Mouse (Mus musculus): Measurements from ENCODE around the gene Abi3bp.
A peak's percentile ranks its signal among the peaks of the same experiment; 100 is the strongest.

Abi3bp gene

DNA sequence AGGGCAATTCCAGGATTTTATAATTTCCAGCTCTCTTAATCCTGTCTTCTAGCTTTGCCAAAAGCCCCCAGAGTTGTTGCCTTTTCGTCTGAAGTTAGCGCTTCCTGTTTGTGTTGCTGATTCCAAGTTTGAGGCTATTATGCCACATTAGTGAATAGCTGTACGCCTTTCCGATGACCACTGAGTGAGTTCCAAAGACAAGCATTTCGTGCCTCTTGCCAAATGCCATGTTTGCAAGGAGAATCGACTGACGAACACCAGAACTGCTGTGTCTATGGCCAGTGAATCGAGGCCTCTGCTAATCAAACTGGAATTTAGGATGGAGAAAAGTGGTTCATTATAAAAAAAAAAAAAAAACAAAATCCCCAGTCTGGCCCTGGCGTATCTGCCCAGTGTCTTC lies 40.3 kb downstream of the Abi3bp start:
- no peak for DNase-seq

DNA sequence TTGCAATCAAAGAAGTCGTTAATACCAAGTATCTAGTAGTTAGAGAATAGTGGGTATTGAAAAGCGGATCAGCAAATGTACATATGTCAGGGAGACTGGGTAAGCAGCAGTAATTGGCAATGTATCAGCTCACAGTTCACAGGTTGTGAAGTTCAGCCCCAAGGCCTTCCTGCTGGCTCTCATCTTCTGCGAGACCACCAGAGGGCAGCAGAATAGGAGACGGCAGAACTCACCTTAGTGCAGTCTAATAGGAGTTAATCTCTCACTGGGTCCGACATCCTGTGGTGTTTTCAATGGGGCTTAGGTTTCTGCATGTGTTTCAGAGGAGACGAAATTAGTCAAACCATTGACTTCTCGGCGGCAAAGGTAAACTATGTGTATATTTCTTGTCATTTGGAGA lies 46.7 kb downstream of the Abi3bp start:
- no peak for DNase-seq

DNA sequence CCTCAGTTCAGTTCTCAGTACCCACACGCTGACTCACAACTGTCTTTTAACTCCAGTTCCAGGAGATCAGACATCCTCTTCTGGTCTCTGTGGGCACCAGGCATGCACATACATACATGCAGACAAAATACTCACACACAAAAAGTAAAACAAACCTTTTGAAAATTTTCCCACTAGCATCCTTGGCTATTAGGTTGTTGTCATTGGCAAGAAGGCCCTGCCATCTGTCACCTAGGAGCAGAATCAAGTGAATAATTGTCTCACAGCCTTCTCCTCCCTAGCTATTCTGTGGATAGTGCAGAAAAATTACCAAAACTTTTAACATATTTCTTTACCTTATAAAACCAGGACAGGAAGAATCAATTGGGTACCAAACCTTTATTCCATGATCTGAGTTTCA lies 48.8 kb downstream of the Abi3bp start:
- DNase-seq = no peak

DNA sequence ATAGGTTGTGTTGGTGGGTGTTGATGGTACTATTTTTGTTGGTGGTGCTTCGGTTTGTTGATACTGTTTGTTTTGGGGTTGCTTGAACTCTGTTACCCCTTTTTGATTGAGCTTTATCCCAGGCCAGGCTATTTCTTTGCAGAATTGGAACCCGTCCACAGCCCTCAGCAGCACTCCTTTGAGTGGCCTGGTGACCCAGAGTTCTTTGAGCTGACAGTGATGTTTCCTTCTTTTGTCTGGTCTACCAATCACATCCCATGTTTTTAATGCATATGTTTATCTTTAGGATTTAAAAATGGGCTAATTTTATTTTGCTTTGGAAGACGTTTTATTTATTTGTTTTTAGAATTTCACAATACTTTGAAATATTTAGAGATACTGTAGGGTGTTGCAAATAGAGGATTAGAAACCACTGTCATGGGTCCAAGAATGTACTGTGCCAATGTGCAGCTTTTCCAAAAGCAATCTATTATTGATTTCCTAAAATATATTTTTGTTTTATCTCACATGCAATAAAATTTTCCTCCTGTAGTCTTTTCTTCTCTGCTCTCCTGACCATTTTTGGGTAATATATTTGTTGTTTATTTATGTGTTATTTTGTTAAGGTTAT lies 50.5 kb downstream of the Abi3bp start:
- DNase-seq = no peak

DNA sequence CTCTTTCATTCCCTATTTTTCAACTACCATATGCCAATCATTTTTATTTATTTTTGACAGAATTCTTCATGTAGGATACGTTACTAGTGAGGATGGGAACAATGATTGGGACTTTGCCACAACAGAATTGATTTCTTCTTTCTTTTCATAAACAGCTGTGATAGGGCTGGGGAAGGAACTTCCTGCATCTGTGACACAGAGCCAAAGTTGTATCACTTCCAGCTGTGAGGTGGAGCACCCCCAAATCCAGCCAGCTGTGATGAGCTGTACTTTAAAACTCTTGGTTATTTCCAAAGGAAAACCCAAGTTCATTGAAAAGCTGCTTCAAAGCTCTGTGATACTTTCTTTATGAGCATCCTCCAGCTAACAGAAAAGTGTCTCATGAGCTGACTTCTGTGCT lies 101.9 kb downstream of the Abi3bp start:
- peak; percentile 3 for DNase-seq

DNA sequence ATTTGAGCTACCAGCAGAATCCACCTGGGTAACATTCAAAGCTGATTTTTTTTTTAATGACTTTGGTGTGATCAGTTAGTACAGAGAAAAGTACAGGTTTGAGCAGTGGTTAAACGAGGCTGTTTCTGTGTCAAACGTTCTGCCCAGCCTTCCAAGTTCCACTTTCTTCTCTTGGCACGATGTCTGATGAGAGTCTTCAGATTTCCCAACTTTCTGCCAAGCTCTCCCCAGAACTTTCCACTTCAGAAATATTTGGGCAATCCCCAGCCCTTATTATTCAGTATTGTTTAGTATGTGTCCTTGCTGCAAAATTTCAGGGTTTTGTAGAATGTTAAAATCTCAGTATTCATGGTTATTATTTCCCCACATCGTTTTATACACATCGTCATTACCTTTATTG lies 115.9 kb downstream of the Abi3bp start:
- no peak for DNase-seq

DNA sequence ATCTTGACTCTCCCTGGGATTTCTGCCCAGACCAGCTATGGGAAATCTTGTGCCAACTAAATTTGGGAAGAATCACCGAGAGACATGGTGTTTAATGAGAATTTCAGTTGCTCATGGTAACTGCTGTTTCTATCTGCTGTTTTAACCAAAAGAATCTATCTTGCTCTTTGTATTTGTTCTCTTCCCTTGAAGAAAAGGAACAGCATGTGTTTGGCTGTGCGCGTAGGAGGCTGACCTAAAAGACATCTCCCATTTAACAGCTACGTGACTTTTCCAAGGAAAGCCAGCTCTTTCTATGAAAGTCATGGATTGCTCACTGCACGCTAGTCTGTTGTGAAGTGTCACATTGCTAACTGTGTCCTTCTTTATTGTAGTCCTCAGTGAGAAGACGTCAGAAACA lies 117.2 kb downstream of the Abi3bp start:
- DNase-seq = no peak

DNA sequence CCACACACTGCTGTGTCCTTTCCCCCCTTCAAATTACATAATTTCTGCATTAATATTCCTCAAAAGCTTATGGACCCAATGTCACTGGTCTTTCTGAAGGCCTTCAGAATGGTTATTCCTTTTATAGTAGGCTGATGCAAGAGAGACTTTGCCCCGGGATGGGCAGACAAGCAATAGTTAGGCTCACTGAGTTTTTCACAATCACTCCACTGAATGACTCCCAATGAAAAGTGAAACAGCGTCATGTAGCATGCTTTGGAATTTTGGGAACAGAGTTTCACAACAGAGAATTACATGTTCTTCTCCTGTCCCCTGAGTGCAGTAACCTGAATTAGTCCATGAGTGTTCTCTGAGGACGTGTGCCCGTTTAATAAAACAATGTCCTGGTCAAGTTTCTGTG lies 120.7 kb downstream of the Abi3bp start:
- no peak for DNase-seq

DNA sequence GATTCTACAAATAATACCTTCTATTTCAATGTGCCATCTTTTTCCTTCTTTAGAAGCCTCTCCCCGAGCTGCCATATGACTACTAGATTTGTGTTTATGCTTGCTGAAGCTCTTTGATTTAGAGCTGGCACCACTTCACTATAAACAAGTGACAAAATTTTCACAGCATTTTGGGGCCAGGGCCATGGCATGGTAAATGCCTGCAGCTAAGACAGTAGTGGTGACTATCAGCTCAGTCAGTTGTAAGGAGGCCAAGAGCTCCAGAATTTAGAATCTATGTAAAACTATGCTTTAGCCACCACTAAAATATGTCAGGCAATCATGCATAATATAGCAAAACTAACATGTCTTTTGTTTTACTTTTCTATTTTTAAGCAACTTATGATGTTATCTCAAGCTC lies 124.7 kb downstream of the Abi3bp start:
- DNase-seq = no peak

DNA sequence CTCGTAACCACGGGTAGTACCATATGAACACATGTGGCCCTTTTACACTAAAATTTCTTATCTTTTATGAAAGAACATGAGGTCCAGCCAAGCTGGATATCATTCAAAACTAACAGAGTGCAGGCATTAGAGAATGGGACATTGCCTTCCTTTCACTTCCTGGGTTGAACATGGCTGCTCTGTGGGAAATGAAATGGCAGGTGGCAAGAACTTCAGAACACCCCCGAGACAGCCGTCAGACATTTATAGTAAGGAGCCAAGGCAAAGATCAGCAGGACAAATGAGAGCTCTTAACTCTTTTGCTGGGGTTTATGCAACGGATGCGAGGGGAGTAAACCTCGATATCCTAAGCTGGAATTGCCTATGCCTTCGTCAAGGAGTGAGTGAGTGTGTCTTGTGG lies 132.9 kb downstream of the Abi3bp start:
- no peak for DNase-seq

DNA sequence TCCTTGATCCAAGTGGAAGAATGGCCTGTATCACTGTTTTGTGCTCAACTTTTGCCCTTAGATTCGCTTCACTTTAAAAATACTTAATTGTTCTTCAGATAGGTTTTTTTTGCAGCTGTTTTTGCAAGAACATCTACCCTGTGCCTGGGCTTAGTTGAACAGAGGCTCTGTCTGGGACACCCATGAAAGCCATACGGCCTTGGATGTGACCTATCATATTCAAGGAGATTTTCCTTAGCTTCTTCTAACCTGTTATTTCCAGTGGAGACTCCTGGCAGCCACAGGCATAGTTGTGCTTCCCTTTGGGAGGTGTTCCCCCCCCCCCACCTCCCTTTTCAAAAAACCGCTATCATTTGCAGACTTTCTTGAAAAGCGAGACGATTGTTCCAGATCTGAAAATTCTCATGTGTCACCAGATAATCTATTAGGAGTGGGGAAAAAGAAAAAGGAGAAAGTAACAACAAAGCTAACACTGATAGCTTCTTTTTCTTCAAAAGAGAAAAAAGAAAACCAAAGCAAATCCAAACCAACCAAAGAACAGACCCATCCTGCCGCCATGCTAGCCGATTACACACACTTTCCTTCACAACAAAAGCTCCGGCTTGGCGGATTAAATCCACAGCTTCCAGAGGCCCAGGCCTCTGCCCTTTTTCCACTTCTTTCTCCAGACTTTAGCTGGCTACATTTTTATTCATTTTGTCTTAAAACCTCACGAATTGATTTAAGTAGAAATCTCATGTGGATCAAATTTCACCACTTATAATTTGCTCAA lies 133.6 kb downstream of the Abi3bp start:
- DNase-seq = no peak

DNA sequence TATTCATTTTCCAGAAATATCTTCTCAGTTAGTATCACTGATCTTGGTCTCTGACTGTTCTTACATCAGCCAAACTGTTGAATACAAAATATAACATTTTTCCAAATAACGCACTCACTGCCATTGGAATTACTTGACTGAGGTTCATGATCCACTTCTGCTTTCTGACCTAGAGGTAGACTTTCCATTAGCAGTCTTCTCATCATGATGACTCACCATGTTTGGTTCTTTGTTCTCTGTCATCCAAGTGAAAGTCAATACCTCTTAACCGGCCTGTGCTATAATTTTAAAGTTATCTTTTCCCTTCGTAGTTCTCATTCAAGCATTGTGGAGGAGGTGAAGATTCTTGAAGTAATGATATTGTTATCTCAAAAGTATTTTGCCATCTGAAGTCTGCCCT lies 160.9 kb downstream of the Abi3bp start:
- DNase-seq = no peak

DNA sequence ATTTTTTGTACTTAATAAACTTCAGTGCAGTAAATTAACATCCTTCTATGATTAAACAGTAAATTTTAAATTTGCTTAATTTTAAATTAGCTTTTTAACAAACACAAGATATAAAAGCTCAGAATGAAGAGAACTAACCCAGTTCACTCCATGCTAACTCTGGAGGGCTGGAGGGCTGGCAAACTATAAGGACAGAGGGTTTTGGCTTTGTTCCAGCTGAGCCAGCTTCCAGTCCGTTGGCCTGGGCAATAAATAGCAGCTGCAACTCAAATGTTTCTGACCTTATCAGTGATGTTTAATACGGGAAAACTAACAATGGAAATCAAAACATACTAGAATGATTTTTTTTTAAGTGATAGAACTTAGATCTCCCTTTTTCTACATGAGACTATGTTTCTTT lies 167.6 kb downstream of the Abi3bp start:
- DNase-seq = no peak

DNA sequence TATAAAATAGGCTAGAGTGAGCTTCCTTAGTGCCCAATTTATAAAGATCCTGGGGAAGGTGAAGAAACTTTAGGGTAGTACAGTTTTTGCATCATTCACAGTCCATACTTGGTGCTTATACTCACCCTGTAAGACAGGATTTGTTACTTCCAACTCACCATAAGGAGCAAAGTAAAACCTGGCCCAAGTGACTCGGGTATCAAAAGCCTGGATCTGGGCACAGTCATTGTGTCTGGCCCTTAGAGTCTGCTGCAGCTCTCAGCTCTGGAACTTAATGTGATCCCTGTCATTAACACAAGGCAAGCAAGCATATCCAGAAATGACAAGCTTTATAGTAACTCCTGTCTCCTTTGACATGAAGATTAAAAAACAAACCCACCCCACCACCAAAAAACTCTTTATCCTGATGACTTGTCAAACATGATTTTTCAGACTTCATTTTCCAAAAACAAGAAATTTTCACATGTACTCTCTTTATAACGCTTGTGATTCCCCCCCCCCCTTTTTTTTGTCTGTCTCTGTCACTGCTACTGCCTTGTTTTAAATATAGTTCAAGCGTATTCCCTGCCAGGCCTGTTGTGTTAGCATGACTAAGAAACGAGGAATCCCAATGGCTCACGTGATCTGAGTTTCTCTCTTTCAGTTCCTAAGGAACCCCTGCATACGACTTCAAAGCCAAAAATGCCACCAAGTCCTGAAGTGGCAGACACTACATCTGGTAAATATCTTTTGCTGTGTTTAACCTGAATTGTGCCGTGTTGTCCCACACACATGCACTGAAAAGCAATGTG lies 168.9 kb downstream of the Abi3bp start:
- DNase-seq = no peak

DNA sequence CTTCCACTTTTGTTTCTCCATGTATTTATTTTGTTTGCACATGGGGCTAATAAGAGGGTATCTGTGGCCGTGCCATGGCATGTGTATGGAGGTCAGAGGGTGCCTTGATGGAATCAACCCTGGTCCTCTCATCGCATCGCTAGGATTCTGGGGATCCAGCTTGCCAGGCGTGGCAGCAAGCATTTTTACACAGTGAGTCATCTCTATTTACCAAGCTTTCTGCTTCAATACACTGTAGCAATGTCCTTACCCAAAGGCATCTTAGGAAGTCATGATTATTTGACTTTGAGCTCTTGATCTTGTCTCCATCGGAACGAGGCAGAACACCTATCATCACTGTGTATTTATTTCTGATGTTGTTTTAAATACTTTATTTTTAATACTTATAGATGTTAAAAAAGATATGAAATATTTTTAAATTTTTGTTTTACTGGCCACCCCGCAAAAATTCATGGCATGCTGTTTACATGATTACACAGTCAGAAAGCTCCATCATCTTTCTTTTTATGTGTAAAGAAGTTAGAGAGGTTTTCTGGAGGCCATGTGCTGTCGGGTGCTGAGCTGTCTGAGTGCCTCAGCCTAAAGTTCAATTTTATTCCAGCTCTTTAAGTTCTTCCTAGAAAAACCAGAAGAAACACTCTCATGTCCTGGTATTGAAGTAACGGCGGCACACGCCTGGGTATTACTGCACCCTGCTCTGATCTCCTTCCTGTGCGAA lies 177.7 kb downstream of the Abi3bp start:
- no peak for DNase-seq

DNA sequence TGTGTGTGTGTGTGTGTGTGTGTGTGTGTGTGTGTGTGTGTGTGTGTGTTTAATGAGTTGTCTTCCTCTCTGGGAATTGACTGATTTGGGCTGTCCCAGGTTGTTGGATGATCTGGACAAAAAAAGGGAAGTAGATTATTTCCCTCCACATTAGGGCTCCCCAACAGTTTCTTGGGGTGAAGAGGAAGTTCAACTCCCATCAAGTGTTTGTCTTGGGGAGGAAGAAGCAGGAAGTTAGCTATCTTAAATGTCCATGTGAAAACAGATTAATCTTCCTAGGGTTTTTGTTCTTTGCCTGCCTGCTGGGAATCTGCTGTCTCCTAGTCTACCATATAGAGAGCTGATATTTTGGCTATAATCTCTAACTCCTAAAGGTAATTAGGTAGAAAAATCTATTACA lies 181.2 kb downstream of the Abi3bp start:
- no peak for DNase-seq

DNA sequence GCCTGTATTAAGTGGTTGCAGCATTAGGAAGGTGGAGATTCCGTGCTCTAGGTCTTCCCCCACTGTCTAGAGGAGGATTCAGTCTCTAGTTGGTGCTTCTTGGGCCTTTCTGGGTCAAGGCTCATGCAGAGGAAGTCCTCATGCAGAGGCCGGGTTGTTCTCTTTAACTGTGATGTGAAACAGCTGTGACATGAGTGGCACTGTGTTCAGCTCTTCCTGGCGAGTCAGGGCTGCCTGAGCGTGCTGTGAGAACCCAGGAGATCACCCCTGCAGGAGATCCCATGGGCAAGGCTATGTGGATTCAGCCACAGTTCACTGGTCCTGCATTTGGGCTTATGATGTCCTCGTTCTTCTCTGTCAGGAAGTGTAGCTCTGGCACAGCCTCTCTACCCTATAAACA lies 191.8 kb downstream of the Abi3bp start:
- no peak for DNase-seq

DNA sequence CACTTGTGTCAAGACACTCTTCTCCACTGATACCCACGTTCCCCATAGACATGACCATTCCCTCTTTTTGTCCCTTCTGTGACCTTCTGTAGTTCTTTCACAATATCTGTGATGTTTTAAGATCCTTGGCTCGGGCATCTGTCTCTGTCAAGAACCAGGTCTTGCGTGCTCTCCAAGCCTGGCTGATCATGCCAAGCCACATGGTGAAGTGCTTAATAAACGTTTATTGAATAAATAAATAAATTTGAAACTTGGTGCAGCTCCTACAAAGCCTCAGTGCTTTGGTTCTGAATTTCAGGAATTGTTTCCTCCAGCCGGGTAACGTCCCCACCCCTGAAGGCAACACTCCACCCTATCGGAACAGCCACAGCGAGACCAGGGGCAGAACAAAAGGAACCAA lies 193.3 kb downstream of the Abi3bp start:
- DNase-seq = no peak

DNA sequence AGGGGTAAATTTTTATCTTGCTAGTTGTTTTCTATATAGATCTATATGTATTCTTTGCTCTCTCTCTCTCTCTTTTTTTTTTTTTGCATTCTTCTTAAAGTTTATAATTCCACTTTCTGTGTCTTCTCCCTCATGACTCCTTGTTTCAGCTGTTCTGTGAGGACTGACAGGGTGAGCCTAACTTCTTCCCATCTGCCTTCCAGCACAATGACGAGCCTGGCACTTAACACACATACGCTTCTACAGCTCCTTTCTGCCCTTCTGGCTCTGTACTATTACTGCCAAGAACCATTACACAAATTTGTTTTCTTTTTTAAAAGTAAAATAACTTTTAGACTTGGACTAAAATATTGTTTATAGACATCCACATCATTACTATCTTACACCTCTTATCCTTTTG lies 195.7 kb downstream of the Abi3bp start:
- no peak for DNase-seq

DNA sequence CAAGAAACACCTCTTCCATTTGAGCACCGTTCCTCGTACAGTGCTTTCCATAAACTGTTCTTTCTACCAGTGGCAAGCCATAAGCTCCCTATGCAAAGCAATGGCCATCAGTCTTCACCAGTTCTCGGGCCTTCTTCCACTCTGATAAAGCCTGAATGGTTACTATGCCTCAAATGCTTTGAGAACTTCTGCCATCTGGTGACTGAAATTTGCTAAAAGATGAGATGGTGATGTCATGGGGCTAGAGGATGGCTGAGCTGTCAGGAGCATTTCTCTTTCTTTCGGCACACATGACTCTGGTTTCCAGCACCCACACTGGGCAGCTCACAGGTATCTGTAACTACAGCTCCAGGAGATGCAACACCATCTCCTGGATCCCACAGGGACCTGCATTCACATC lies 199.5 kb downstream of the Abi3bp start:
- peak; percentile 20 for DNase-seq

DNA sequence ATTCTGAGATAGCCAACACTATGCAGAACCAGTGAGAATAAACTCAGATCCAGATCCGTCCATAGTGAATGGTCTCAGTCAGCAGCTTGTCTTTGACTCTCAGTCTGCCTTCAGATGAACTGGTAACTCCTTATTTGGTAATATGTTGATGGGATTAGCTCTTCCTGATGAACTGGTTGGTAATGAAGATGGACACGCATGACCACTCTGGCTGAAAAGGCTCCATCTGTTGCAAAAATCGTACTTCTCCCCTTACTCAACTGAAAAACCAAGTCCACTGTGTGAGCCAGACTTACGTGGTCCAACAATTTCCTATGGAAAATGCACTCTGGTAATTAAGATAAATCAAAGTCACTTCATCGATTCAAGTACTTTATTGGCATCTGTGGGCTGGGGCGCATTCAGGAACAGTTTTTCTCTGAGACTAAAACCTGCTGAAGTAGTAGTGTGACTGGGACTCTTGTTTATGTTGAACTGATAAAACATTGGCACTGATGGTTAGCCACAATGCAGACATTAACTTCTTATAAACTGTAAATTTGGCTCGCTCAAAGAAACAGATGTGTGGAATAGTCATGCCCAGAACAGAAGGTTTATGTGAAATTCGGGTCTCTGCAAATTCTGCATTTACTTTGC lies 203.4 kb downstream of the Abi3bp start:
- no peak for DNase-seq

DNA sequence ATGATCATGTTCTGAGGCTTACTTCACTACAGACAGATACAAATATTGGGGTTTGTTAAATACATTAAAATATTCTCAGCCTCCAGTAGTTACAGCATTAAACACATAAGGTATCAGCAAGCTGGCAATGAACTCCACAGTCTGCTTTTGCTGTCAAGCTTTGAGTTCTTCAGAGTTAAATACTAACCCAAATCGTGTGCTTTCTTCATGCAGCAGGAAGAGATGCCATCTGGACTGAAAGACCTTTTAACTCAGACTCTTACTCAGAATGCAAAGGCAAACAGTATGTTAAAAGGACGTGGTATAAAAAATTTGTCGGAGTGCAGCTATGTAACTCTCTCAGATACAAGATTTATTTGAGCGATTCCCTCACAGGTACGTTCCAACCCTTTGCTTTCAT lies 209.1 kb downstream of the Abi3bp start:
- DNase-seq = no peak

DNA sequence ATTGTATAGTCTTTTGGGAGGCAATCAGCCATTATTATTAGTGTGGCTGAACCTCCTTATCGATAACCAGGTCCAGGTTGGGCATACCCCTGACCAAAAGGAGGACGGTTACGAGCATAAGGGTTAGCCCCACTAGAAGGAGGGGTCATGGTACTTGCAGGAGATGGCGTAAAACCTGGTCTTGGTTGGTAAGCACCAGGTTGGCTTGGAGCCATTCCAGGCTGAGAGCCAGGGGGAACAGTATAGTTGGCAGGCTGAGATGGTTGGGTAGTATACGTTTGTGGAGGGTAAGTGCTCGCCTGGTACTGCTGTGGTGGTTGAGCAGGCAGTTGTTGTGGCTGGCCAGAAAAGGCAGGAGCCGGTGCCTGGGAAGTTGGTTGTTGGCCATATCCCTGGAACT lies 213.0 kb downstream of the Abi3bp start:
- DNase-seq = no peak

Measured in kidney, adult 9 months (tissue).